Mouse (Mus musculus) embryonic fibroblast, embryonic 13.5 days (primary cell): Measurements from ENCODE around the gene Nectin1.

Source experiments
- CTCF ChIP-seq: IDR thresholded peaks from 2 replicates; pipeline ENCODE4 v1.5.1; 2011; ENCODE audit warnings: mild to moderate bottlenecking, control low read depth, low read length, moderate library complexity, borderline replicate concordance; ENCODE audit not compliant: insufficient read depth
- POLR2A ChIP-seq: IDR thresholded peaks from 2 replicates; pipeline ENCODE4 v1.6.1; 2011; ENCODE audit warnings: low read depth, mild to moderate bottlenecking, control low read depth, low read length, moderate library complexity

GRCm38 (mm10) chr9:43737331-43737730 is 6.5 kb upstream of the Nectin1 start:
- TF ChIP-seq CTCF (no peak), POLR2A (no peak)
